Comparison of ENCODE assay signal across 8 mouse cellular contexts in genomic region chr7:3665215-3666114, GRCm38 (mm10). TPM values are rescaled to one million over a fixed set of nuclear protein-coding genes. Genes with fewer than 3 reads are reported as not detected.
DNase-seq lines count a peak whose midpoint lies in the region; ATAC-seq lines count a peak whose summit lies in the region.

TSS of gene Leng1 (minus strand) at chr7:3665840.

- H3K27me3 ChIP-seq in forebrain, embryonic 14.5 days (replicated peaks; ENCODE audit: control insufficient read depth, insufficient read depth, low read length), result no peaks in the 10 kb centered on the region
- no peaks in the 10 kb centered on the region for H3K27me3 ChIP-seq in neural tube, embryonic 15.5 days (replicated peaks)

- intact Hi-C loops in heart, postnatal 14 days (cut with DNase I), result loop anchor here (5.0 to 10.0 kb wide), 2 partner anchors 58 to 479 kb away; no protein-coding TSS in a partner anchor

- DNase-seq in ES-CJ7 (ENCODE audit: low read depth, low spot score), result peak; percentile 97
- peak; percentile 95 for DNase-seq in cerebellum, adult 11 months
- DNase-seq in forebrain, embryonic 14.5 days (ENCODE audit: low spot score), result peak; percentile 99
- DNase-seq in heart, postnatal 14 days, result peak; percentile 94 to 96
- peak; percentile 97 for DNase-seq in layer of hippocampus, adult 11-12 months (ENCODE audit: low spot score)
- DNase-seq in lung, adult 18-20 months, result peak; percentile 98 to 99
- peak; percentile 96 for DNase-seq in testis, postnatal 14 days (ENCODE audit: low spot score)

- peak within 1 kb of the TSS; percentile 69 for H3K4me3 ChIP-seq in forebrain, embryonic 14.5 days (ENCODE audit: low read depth, low read length)
- H3K4me3 ChIP-seq in neural tube, embryonic 15.5 days (replicated peaks), result peak within 1 kb of the TSS; percentile 68

- peaks cover 31% of the 10 kb centered on the region for H3K36me3 ChIP-seq in forebrain, embryonic 14.5 days (ENCODE audit: control insufficient read depth, insufficient read depth, low read length)
- H3K36me3 ChIP-seq in neural tube, embryonic 15.5 days, result peaks cover 24% of the 10 kb centered on the region

- peaks cover 10% of the 10 kb centered on the region for H3K4me1 ChIP-seq in forebrain, embryonic 14.5 days (ENCODE audit: control insufficient read depth, insufficient read depth, low read length)
- peaks cover 27% of the 10 kb centered on the region for H3K4me1 ChIP-seq in neural tube, embryonic 15.5 days

- 4% methylated on average over 45 of the region's 45 CpGs for WGBS in forebrain, embryonic 14.5 days
- WGBS in neural tube, embryonic 15.5 days, result 4% methylated on average over 45 of the region's 45 CpGs

- peak within 1 kb of the TSS; percentile 84 for H3K4me2 ChIP-seq in forebrain, embryonic 14.5 days (ENCODE audit: low read length)
- peak within 1 kb of the TSS; percentile 68 for H3K4me2 ChIP-seq in neural tube, embryonic 15.5 days

- peak within 1 kb of the TSS; percentile 80 for H3K27ac ChIP-seq in forebrain, embryonic 14.5 days (ENCODE audit: low read depth, low read length)
- peak within 1 kb of the TSS; percentile 84 for H3K27ac ChIP-seq in neural tube, embryonic 15.5 days (replicated peaks)

- no peaks in the 10 kb centered on the region for H3K9me3 ChIP-seq in forebrain, embryonic 14.5 days (replicated peaks; ENCODE audit: control insufficient read depth, low read length)
- H3K9me3 ChIP-seq in neural tube, embryonic 15.5 days (replicated peaks), result no peaks in the 10 kb centered on the region

- ATAC-seq in forebrain, embryonic 14.5 days, result peak; percentile 99
- peak; percentile 99 for ATAC-seq in neural tube, embryonic 15.5 days (ENCODE audit: low FRiP score)

- H3K9ac ChIP-seq in forebrain, embryonic 14.5 days (ENCODE audit: low read length), result peak within 1 kb of the TSS; percentile 76
- peak within 1 kb of the TSS; percentile 66 for H3K9ac ChIP-seq in neural tube, embryonic 15.5 days (replicated peaks)

RNA-seq across cellular contexts. Expression of gene Leng1, which starts in this region (rescaled TPM):
- polyA plus RNA-seq in forebrain, embryonic 14.5 days (2014; fragmentation: Nextera tagmentation; extraction: Ambion mirVana), result 10.2 and 12.3 TPM in 2 replicates
- total RNA-seq in heart, postnatal 14 days (2021), result 1 to 10 TPM; 8.5 to 9.6 TPM
- polyA plus RNA-seq in neural tube, embryonic 15.5 days (2015; fragmentation: Nextera tagmentation; extraction: Ambion mirVana), result 15.3 and 16.3 TPM in 2 replicates

Comparison
In these comparisons a context has a peak if more than half of its experiments do, and no peak if none do; other contexts are left out.
1. Peak in every context shown above with its lines: DNase-seq, ATAC-seq, H3K4me3 ChIP-seq and H3K27ac ChIP-seq.